Mouse (Mus musculus) stomach, postnatal 0 days (tissue): Measurements from ENCODE around the gene Sulf2. TPM values are rescaled to one million over a fixed set of nuclear protein-coding genes. Genes with fewer than 3 reads are reported as not detected.
A peak's percentile ranks its signal among the peaks of the same experiment; 100 is the strongest.

ENCODE experiments used
- ATAC-seq: fragments of 200-750 bp; cut with Nextera tagmentation; 2 replicates; pipeline ENCODE4 v1.8.0; 2017; ENCODE audit not compliant: low FRiP score, low TSS enrichment
- DNase-seq: peaks from one replicate; pipeline ENCODE4 v3.0.0-alpha.2; 2016; ENCODE audit warnings: low spot score
- H3K27ac ChIP-seq: fragments of 300-500 bp; sonication (generic); replicated peaks from 2 replicates; pipeline ENCODE4 v1.5.1; 2014; ENCODE audit warnings: mild to moderate bottlenecking, control low read depth
- H3K27me3 ChIP-seq: fragments of 300-500 bp; sonication (generic); 2 replicates; pipeline ENCODE4 v1.6.1; 2014; ENCODE audit warnings: low read length; ENCODE audit not compliant: control insufficient read depth, insufficient read depth
- H3K36me3 ChIP-seq: fragments of 300-500 bp; sonication (generic); 2 replicates; pipeline ENCODE4 v1.6.1; 2014; ENCODE audit warnings: low read length, mixed read lengths; ENCODE audit not compliant: control insufficient read depth, insufficient read depth
- H3K4me1 ChIP-seq: fragments of 300-500 bp; sonication (generic); replicated peaks from 2 replicates; pipeline ENCODE4 v1.6.1; 2014; ENCODE audit warnings: antibody characterized with exemption; ENCODE audit not compliant: control insufficient read depth, insufficient read depth
- H3K4me2 ChIP-seq: fragments of 300-500 bp; sonication (generic); replicated peaks from 2 replicates; pipeline ENCODE4 v1.6.1; 2014; ENCODE audit warnings: low read depth, mild to moderate bottlenecking, control low read depth, moderate library complexity
- H3K4me3 ChIP-seq: fragments of 300-500 bp; sonication (generic); 2 replicates; pipeline ENCODE4 v1.5.1; 2014; ENCODE audit warnings: low read depth, low read length, control low read depth
- H3K9ac ChIP-seq: fragments of 300-500 bp; sonication (generic); 2 replicates; pipeline ENCODE4 v1.6.1; 2014; ENCODE audit warnings: mild to moderate bottlenecking, low read length, control low read depth, mixed read lengths
- H3K9me3 ChIP-seq: fragments of 300-500 bp; sonication (generic); 2 replicates; pipeline ENCODE4 v1.6.1; 2016; ENCODE audit warnings: low read length; ENCODE audit not compliant: control insufficient read depth
- CTCF ChIP-seq: IDR thresholded peaks from 2 replicates; pipeline ENCODE4 v1.5.1; 2016; ENCODE audit warnings: antibody characterized with exemption, low read depth, mild to moderate bottlenecking, moderate library complexity
- EP300 ChIP-seq: optimal IDR thresholded peaks from 2 replicates; pipeline ENCODE3; 2016; ENCODE audit warnings: antibody characterized with exemption
- WGBS: fragments of 180-500 bp; shearing (Covaris S2); extraction: QIAGEN DNeasy Blood & Tissue Kit; methylation state at CpG from one replicate; pipeline ENCODE4 v1.1.7; 2014; 5-methylcytosine and 5-hydroxymethylcytosine counted together
- polyA plus RNA-seq: library from polyadenylated mRNA; unstranded; fragments of >200 nt; fragmentation: Nextera tagmentation; extraction: Ambion mirVana; gene quantifications from 2 replicates; pipeline ENCODE4 v1.2.1, GENCODE M21; 2015

The Sulf2 gene
- polyA plus RNA-seq, 1 experiment from 2014 or later, result 49.1 TPM

GRCm38 (mm10) chr2:166180136-166180649 lies 24.7 kb upstream of the Sulf2 start:
- WGBS, result 30% methylated on average over 5 of the region's 5 CpGs
- no peak for ATAC-seq

GRCm38 (mm10) chr2:166179457-166180101 lies 24.1 kb upstream of the Sulf2 start:
- Histone ChIP-seq H3K36me3 (no peaks in the 10 kb centered on the region), H3K9ac (no peak overlapping the region), H3K27ac (peak overlapping the region; percentile 88), H3K9me3 (no peaks in the 10 kb centered on the region), H3K4me3 (no peak overlapping the region), H3K4me2 (no peak overlapping the region), H3K27me3 (no peaks in the 10 kb centered on the region), H3K4me1 (peaks cover 7% of the 10 kb centered on the region; the same call in 1 of the 2 replicates)
- 58% methylated on average over 4 of the region's 4 CpGs for WGBS
- no peak for TF ChIP-seq EP300
- TF ChIP-seq CTCF, result no peak
- DNase-seq, result no peak
- ATAC-seq, result no peak

More at GRCm38 (mm10) chr2:166180136-166180649, 24.7 kb upstream of the Sulf2 start:
- peak overlapping the region; percentile 45; the same call in 1 of the 2 replicates for H3K9ac ChIP-seq
- DNase-seq, result no peak
- H3K4me3 ChIP-seq, result no peak overlapping the region
- H3K27me3 ChIP-seq, result no peaks in the 10 kb centered on the region
- H3K9me3 ChIP-seq, result no peaks in the 10 kb centered on the region
- TF ChIP-seq EP300 (no peak), CTCF (no peak)
- peak overlapping the region; percentile 88 for H3K27ac ChIP-seq
- H3K4me1 ChIP-seq, result peaks cover 7% of the 10 kb centered on the region; the same call in 1 of the 2 replicates
- no peak overlapping the region for H3K4me2 ChIP-seq
- no peaks in the 10 kb centered on the region for H3K36me3 ChIP-seq

- Histone ChIP-seq H3K36me3 (no peaks in the 10 kb centered on the region), H3K4me2 (no peak overlapping the region), H3K9ac (no peak overlapping the region), H3K27ac (no peak overlapping the region), H3K4me1 (peaks cover 7% of the 10 kb centered on the region; the same call in 1 of the 2 replicates), H3K27me3 (no peaks in the 10 kb centered on the region), H3K4me3 (no peak overlapping the region), H3K9me3 (no peaks in the 10 kb centered on the region)
- DNase-seq (no peak), ATAC-seq (no peak)
- 42% methylated on average over 8 of the region's 8 CpGs for WGBS
- TF ChIP-seq CTCF, result no peak
- TF ChIP-seq EP300, result no peak
Observed at GRCm38 (mm10) chr2:166175552-166176136, 20.2 kb upstream of the Sulf2 start.

- Histone ChIP-seq H3K27ac (no peak overlapping the region), H3K4me2 (no peak overlapping the region), H3K36me3 (no peaks in the 10 kb centered on the region), H3K4me3 (no peak overlapping the region), H3K9me3 (no peaks in the 10 kb centered on the region), H3K4me1 (peaks cover 5% of the 10 kb centered on the region; the same call in 1 of the 2 replicates), H3K9ac (no peak overlapping the region), H3K27me3 (no peaks in the 10 kb centered on the region)
- TF ChIP-seq EP300 (no peak), CTCF (no peak)
- ATAC-seq (no peak), DNase-seq (no peak)
- 16% methylated on average over 3 of the region's 3 CpGs for WGBS
Observed at GRCm38 (mm10) chr2:166175145-166175544, 19.7 kb upstream of the Sulf2 start.

- no peak for TF ChIP-seq EP300
- TF ChIP-seq CTCF, result no peak
- H3K27ac ChIP-seq, result no peak overlapping the region
- no peak overlapping the region for H3K9ac ChIP-seq
- DNase-seq (no peak), ATAC-seq (no peak)
- peaks cover 4% of the 10 kb centered on the region for H3K4me1 ChIP-seq
- no peaks in the 10 kb centered on the region for H3K9me3 ChIP-seq
- H3K4me2 ChIP-seq, result no peak overlapping the region
- H3K27me3 ChIP-seq, result no peaks in the 10 kb centered on the region
- no peaks in the 10 kb centered on the region for H3K36me3 ChIP-seq
- 65% methylated on average over 5 of the region's 5 CpGs for WGBS
- no peak overlapping the region for H3K4me3 ChIP-seq
Observed at GRCm38 (mm10) chr2:166173169-166173568, 17.7 kb upstream of the Sulf2 start.

- DNase-seq (peak; percentile 82), ATAC-seq (peak; percentile 88)
- Histone ChIP-seq H3K4me2 (no peak overlapping the region), H3K4me3 (no peak overlapping the region), H3K36me3 (no peaks in the 10 kb centered on the region), H3K27me3 (no peaks in the 10 kb centered on the region), H3K9me3 (no peaks in the 10 kb centered on the region), H3K27ac (peak overlapping the region; percentile 67), H3K9ac (no peak overlapping the region), H3K4me1 (peaks cover 4% of the 10 kb centered on the region)
- TF ChIP-seq CTCF, result no peak
- TF ChIP-seq EP300, result peak; percentile 35
- 31% methylated on average over 7 of the region's 7 CpGs for WGBS
Observed at GRCm38 (mm10) chr2:166170173-166170572, 14.7 kb upstream of the Sulf2 start.
